Mouse (Mus musculus): ENCODE measurements around the gene Inafm2.
A peak's percentile ranks its signal among the peaks of the same experiment; 100 is the strongest.

The Inafm2 gene

GRCm38 (mm10) chr2:118745232-118745884, at the start of gene Inafm2:
Gene Inafm2 (plus strand): TSS chr2:118745758.
- peak; percentile 95 for DNase-seq (ENCODE audit: low read depth)

- DNase-seq (ENCODE audit: low read depth) = peak; percentile 29
These were observed 48.9 kb upstream of the Inafm2 start for GRCm38 (mm10) chr2:118696451-118697308.

GRCm38 (mm10) chr2:118697311-118697877, 48.2 kb upstream of the Inafm2 start:
- peak; percentile 69 for DNase-seq (ENCODE audit: low read depth)

- peak; percentile 97 for DNase-seq (ENCODE audit: low read depth)
These were observed 47.6 kb upstream of the Inafm2 start for GRCm38 (mm10) chr2:118697955-118698354.

- DNase-seq (ENCODE audit: low read depth) = peak; percentile 94
These were observed 45.1 kb upstream of the Inafm2 start for GRCm38 (mm10) chr2:118700179-118701062.

GRCm38 (mm10) chr2:118701161-118701560, 44.4 kb upstream of the Inafm2 start:
- no peak for DNase-seq (ENCODE audit: low read depth)

- no peak for DNase-seq (ENCODE audit: low read depth)
These were observed 43.3 kb upstream of the Inafm2 start for GRCm38 (mm10) chr2:118701971-118702882.

- DNase-seq (ENCODE audit: low read depth) = no peak
These were observed 42.4 kb upstream of the Inafm2 start for GRCm38 (mm10) chr2:118702883-118703761.

GRCm38 (mm10) chr2:118703913-118704730, 41.4 kb upstream of the Inafm2 start, which contains the start of gene Ankrd63:
Gene Ankrd63 (minus strand): TSS chr2:118703963.
- no peak for DNase-seq (ENCODE audit: low read depth)

GRCm38 (mm10) chr2:118706436-118706835, 39.1 kb upstream of the Inafm2 start:
- DNase-seq (ENCODE audit: low read depth) = peak; percentile 46

GRCm38 (mm10) chr2:118708472-118708871, 37.1 kb upstream of the Inafm2 start:
- no peak for DNase-seq (ENCODE audit: low read depth)

GRCm38 (mm10) chr2:118709655-118710221, 35.8 kb upstream of the Inafm2 start:
- peak; percentile 30 for DNase-seq (ENCODE audit: low read depth)

- DNase-seq (ENCODE audit: low read depth) = no peak
These were observed 34.5 kb upstream of the Inafm2 start for GRCm38 (mm10) chr2:118711038-118711494.

- no peak for DNase-seq (ENCODE audit: low read depth)
These were observed 31.9 kb upstream of the Inafm2 start for GRCm38 (mm10) chr2:118713631-118714030.

GRCm38 (mm10) chr2:118714230-118714629, 31.3 kb upstream of the Inafm2 start:
- no peak for DNase-seq (ENCODE audit: low read depth)

GRCm38 (mm10) chr2:118716677-118717076, 28.9 kb upstream of the Inafm2 start:
- no peak for DNase-seq (ENCODE audit: low read depth)

- no peak for DNase-seq (ENCODE audit: low read depth)
These were observed 21.7 kb upstream of the Inafm2 start for GRCm38 (mm10) chr2:118723693-118724486.
